Mouse (Mus musculus): ENCODE measurements around the gene Adgrb3. TPM values are rescaled to one million over a fixed set of nuclear protein-coding genes. Genes with fewer than 3 reads are reported as not detected.

Adgrb3 gene
- polyA plus RNA-seq, 1 experiment from 2014 or later = 0.58 TPM

- Histone ChIP-seq H3K27ac (replicated peaks in 1 of 2; ENCODE audit: control insufficient read depth in 1 of 2, insufficient read depth in 1 of 2, low read depth in 2 of 2, low read length in 2 of 2) (no peak overlapping the region), H3K9me3 (ENCODE audit: control insufficient read depth, low read length) (no peaks in the 10 kb centered on the region), H3K27me3 (ENCODE audit: control insufficient read depth, insufficient read depth, low read length) (peaks cover 51% of the 10 kb centered on the region), H3K9ac (ENCODE audit: low read length) (peak overlapping the region; percentile 7; the same call in 1 of the 2 replicates), H3K36me3 (ENCODE audit: control insufficient read depth, insufficient read depth, low read length) (no peaks in the 10 kb centered on the region), H3K4me2 (ENCODE audit: low read length) (peak overlapping the region; percentile 95), H3K4me3 (ENCODE audit: control insufficient read depth in 1 of 2, insufficient read depth in 1 of 2, low read depth in 1 of 2, low read length in 2 of 2) (peak overlapping the region; percentile 53 to 63), H3K4me1 (ENCODE audit: control insufficient read depth in 2 of 2, insufficient read depth in 2 of 2, low read length in 2 of 2) (peaks cover 0 to 2% of the 10 kb centered on the region in 2 experiments; a peak in 2 of 4 replicates)
- ATAC-seq (ENCODE audit: insufficient number of reproducible peaks, insufficient read depth, low FRiP score, low read depth) = no peak; the same call in 1 of the 2 replicates
- WGBS = under 1% methylated on average over 35 of the region's 99 CpGs
Measured at GRCm38 (mm10) chr1:25829921-25830751, 629 bp upstream of the Adgrb3 start.

GRCm38 (mm10) chr1:25828071-25828755, 1.3 kb downstream of the Adgrb3 start:
- H3K27me3 ChIP-seq (ENCODE audit: control insufficient read depth, insufficient read depth, low read length) = peaks cover 51% of the 10 kb centered on the region
- H3K4me3 ChIP-seq (ENCODE audit: control insufficient read depth in 1 of 2, insufficient read depth in 1 of 2, low read depth in 1 of 2, low read length in 2 of 2) = no peak overlapping the region
- ATAC-seq (ENCODE audit: insufficient number of reproducible peaks, insufficient read depth, low FRiP score, low read depth) = no peak
- no peak overlapping the region for H3K9ac ChIP-seq (ENCODE audit: low read length)
- H3K4me2 ChIP-seq (ENCODE audit: low read length) = no peak overlapping the region
- H3K36me3 ChIP-seq (ENCODE audit: control insufficient read depth, insufficient read depth, low read length) = no peaks in the 10 kb centered on the region
- WGBS = 56% methylated on average over 9 of the region's 9 CpGs
- H3K4me1 ChIP-seq (ENCODE audit: control insufficient read depth in 2 of 2, insufficient read depth in 2 of 2, low read length in 2 of 2) = peaks cover 0 to 2% of the 10 kb centered on the region in 2 experiments; a peak in 2 of 4 replicates
- no peak overlapping the region for H3K27ac ChIP-seq (replicated peaks in 1 of 2; ENCODE audit: control insufficient read depth in 1 of 2, insufficient read depth in 1 of 2, low read depth in 2 of 2, low read length in 2 of 2)
- no peaks in the 10 kb centered on the region for H3K9me3 ChIP-seq (ENCODE audit: control insufficient read depth, low read length)

GRCm38 (mm10) chr1:25827436-25827835, 2.1 kb downstream of the Adgrb3 start:
- Histone ChIP-seq H3K9me3 (ENCODE audit: control insufficient read depth, low read length) (no peaks in the 10 kb centered on the region), H3K36me3 (ENCODE audit: control insufficient read depth, insufficient read depth, low read length) (no peaks in the 10 kb centered on the region), H3K27me3 (ENCODE audit: control insufficient read depth, insufficient read depth, low read length) (peaks cover 50% of the 10 kb centered on the region), H3K4me1 (ENCODE audit: control insufficient read depth in 2 of 2, insufficient read depth in 2 of 2, low read length in 2 of 2) (peaks cover 0 to 2% of the 10 kb centered on the region in 2 experiments; a peak in 2 of 4 replicates), H3K4me3 (ENCODE audit: control insufficient read depth in 1 of 2, insufficient read depth in 1 of 2, low read depth in 1 of 2, low read length in 2 of 2) (no peak overlapping the region), H3K27ac (replicated peaks in 1 of 2; ENCODE audit: control insufficient read depth in 1 of 2, insufficient read depth in 1 of 2, low read depth in 2 of 2, low read length in 2 of 2) (no peak overlapping the region), H3K9ac (ENCODE audit: low read length) (no peak overlapping the region), H3K4me2 (ENCODE audit: low read length) (no peak overlapping the region)
- ATAC-seq (ENCODE audit: insufficient number of reproducible peaks, insufficient read depth, low FRiP score, low read depth) = no peak
- 62% methylated on average over 9 of the region's 9 CpGs for WGBS

- Histone ChIP-seq H3K27ac (replicated peaks in 1 of 2; ENCODE audit: control insufficient read depth in 1 of 2, insufficient read depth in 1 of 2, low read depth in 2 of 2, low read length in 2 of 2) (no peak overlapping the region), H3K27me3 (ENCODE audit: control insufficient read depth, insufficient read depth, low read length) (peaks cover 44% of the 10 kb centered on the region), H3K4me3 (ENCODE audit: control insufficient read depth in 1 of 2, insufficient read depth in 1 of 2, low read depth in 1 of 2, low read length in 2 of 2) (no peak overlapping the region), H3K36me3 (ENCODE audit: control insufficient read depth, insufficient read depth, low read length) (no peaks in the 10 kb centered on the region), H3K4me2 (ENCODE audit: low read length) (no peak overlapping the region), H3K9ac (ENCODE audit: low read length) (no peak overlapping the region), H3K4me1 (ENCODE audit: control insufficient read depth in 2 of 2, insufficient read depth in 2 of 2, low read length in 2 of 2) (peaks cover 0 to 2% of the 10 kb centered on the region in 2 experiments; a peak in 2 of 4 replicates), H3K9me3 (ENCODE audit: control insufficient read depth, low read length) (no peaks in the 10 kb centered on the region)
- 12% methylated on average over 7 of the region's 7 CpGs for WGBS
- ATAC-seq (ENCODE audit: insufficient number of reproducible peaks, insufficient read depth, low FRiP score, low read depth) = no peak
Measured at GRCm38 (mm10) chr1:25826771-25827170, 2.7 kb downstream of the Adgrb3 start.

GRCm38 (mm10) chr1:25824626-25825025, 4.9 kb downstream of the Adgrb3 start:
- Histone ChIP-seq H3K4me1 (ENCODE audit: control insufficient read depth in 2 of 2, insufficient read depth in 2 of 2, low read length in 2 of 2) (peaks cover 0 to 2% of the 10 kb centered on the region in 2 experiments; a peak in 2 of 4 replicates), H3K27ac (replicated peaks in 1 of 2; ENCODE audit: control insufficient read depth in 1 of 2, insufficient read depth in 1 of 2, low read depth in 2 of 2, low read length in 2 of 2) (no peak overlapping the region), H3K27me3 (ENCODE audit: control insufficient read depth, insufficient read depth, low read length) (peaks cover 24% of the 10 kb centered on the region), H3K9ac (ENCODE audit: low read length) (no peak overlapping the region), H3K4me2 (ENCODE audit: low read length) (no peak overlapping the region), H3K9me3 (ENCODE audit: control insufficient read depth, low read length) (no peaks in the 10 kb centered on the region), H3K36me3 (ENCODE audit: control insufficient read depth, insufficient read depth, low read length) (no peaks in the 10 kb centered on the region), H3K4me3 (ENCODE audit: control insufficient read depth in 1 of 2, insufficient read depth in 1 of 2, low read depth in 1 of 2, low read length in 2 of 2) (no peak overlapping the region)
- ATAC-seq (ENCODE audit: insufficient number of reproducible peaks, insufficient read depth, low FRiP score, low read depth) = no peak
- WGBS = 30% methylated on average over 4 of the region's 4 CpGs

- H3K27ac ChIP-seq (replicated peaks in 1 of 2; ENCODE audit: control insufficient read depth in 1 of 2, insufficient read depth in 1 of 2, low read depth in 2 of 2, low read length in 2 of 2) = no peak overlapping the region
- no peaks in the 10 kb centered on the region for H3K9me3 ChIP-seq (ENCODE audit: control insufficient read depth, low read length)
- H3K36me3 ChIP-seq (ENCODE audit: control insufficient read depth, insufficient read depth, low read length) = no peaks in the 10 kb centered on the region
- no peak for ATAC-seq (ENCODE audit: insufficient number of reproducible peaks, insufficient read depth, low FRiP score, low read depth)
- no peak overlapping the region for H3K4me2 ChIP-seq (ENCODE audit: low read length)
- no peak overlapping the region for H3K4me3 ChIP-seq (ENCODE audit: control insufficient read depth in 1 of 2, insufficient read depth in 1 of 2, low read depth in 1 of 2, low read length in 2 of 2)
- 78% methylated on average over 10 of the region's 10 CpGs for WGBS
- H3K9ac ChIP-seq (ENCODE audit: low read length) = no peak overlapping the region
- peaks cover 17% of the 10 kb centered on the region for H3K27me3 ChIP-seq (ENCODE audit: control insufficient read depth, insufficient read depth, low read length)
- no peaks in the 10 kb centered on the region for H3K4me1 ChIP-seq (ENCODE audit: control insufficient read depth in 2 of 2, insufficient read depth in 2 of 2, low read length in 2 of 2)
Measured at GRCm38 (mm10) chr1:25823961-25824360, 5.5 kb downstream of the Adgrb3 start.

GRCm38 (mm10) chr1:25815491-25815890, 14.0 kb downstream of the Adgrb3 start:
- WGBS = 71% methylated on average over 1 of the region's 1 CpGs
- Histone ChIP-seq H3K4me1 (ENCODE audit: control insufficient read depth in 2 of 2, insufficient read depth in 2 of 2, low read length in 2 of 2) (no peaks in the 10 kb centered on the region), H3K4me3 (ENCODE audit: control insufficient read depth in 1 of 2, insufficient read depth in 1 of 2, low read depth in 1 of 2, low read length in 2 of 2) (no peak overlapping the region), H3K27me3 (ENCODE audit: control insufficient read depth, insufficient read depth, low read length) (no peaks in the 10 kb centered on the region), H3K36me3 (ENCODE audit: control insufficient read depth, insufficient read depth, low read length) (no peaks in the 10 kb centered on the region), H3K27ac (replicated peaks in 1 of 2; ENCODE audit: control insufficient read depth in 1 of 2, insufficient read depth in 1 of 2, low read depth in 2 of 2, low read length in 2 of 2) (no peak overlapping the region), H3K9me3 (ENCODE audit: control insufficient read depth, low read length) (no peaks in the 10 kb centered on the region), H3K9ac (ENCODE audit: low read length) (no peak overlapping the region), H3K4me2 (ENCODE audit: low read length) (no peak overlapping the region)
- ATAC-seq (ENCODE audit: insufficient number of reproducible peaks, insufficient read depth, low FRiP score, low read depth) = no peak
